Mouse (Mus musculus) hindbrain, embryonic 16.5 days (tissue): ENCODE measurements around the gene Txndc2. TPM values are rescaled to one million over a fixed set of nuclear protein-coding genes. Genes with fewer than 3 reads are reported as not detected.

Experiments used
- ATAC-seq: fragments of 200-750 bp; cut with Nextera tagmentation; 2 replicates; pipeline ENCODE4 v1.8.0; 2017; ENCODE audit warnings: moderate TSS enrichment, moderate library complexity
- H3K27ac ChIP-seq: fragments of 300-500 bp; sonication (generic); 2 replicates; pipeline ENCODE4 v1.5.1; 2014; ENCODE audit warnings: low read depth, mild to moderate bottlenecking, control low read depth, low read length, moderate library complexity
- H3K27me3 ChIP-seq: fragments of 300-500 bp; sonication (generic); replicated peaks from 2 replicates; pipeline ENCODE4 v1.6.1; 2014; ENCODE audit warnings: low read length; ENCODE audit not compliant: control insufficient read depth, insufficient read depth
- H3K36me3 ChIP-seq: fragments of 300-500 bp; sonication (generic); 2 replicates; pipeline ENCODE4 v1.6.1; 2014; ENCODE audit warnings: mild to moderate bottlenecking, low read length, moderate library complexity, mixed read lengths; ENCODE audit not compliant: control insufficient read depth, insufficient read depth
- H3K4me1 ChIP-seq: fragments of 300-500 bp; sonication (generic); 2 replicates; pipeline ENCODE4 v1.6.1; 2014; ENCODE audit warnings: low read depth, low read length; ENCODE audit not compliant: control insufficient read depth, insufficient read depth
- H3K4me2 ChIP-seq: fragments of 300-500 bp; sonication (generic); 2 replicates; pipeline ENCODE4 v1.6.1; 2014; ENCODE audit warnings: mild to moderate bottlenecking, low read length, control low read depth, moderate library complexity
- H3K4me3 ChIP-seq: fragments of 300-500 bp; sonication (generic); 2 replicates; pipeline ENCODE4 v1.5.1; 2014; ENCODE audit warnings: mild to moderate bottlenecking, low read length, control low read depth, moderate library complexity
- H3K9ac ChIP-seq: fragments of 300-500 bp; sonication (generic); 2 replicates; pipeline ENCODE4 v1.6.1; 2014; ENCODE audit warnings: low read depth, mild to moderate bottlenecking, control low read depth, low read length, moderate library complexity
- H3K9me3 ChIP-seq: fragments of 300-500 bp; sonication (generic); 2 replicates; pipeline ENCODE4 v1.6.1; 2014; ENCODE audit warnings: mild to moderate bottlenecking, low read length, moderate library complexity; ENCODE audit not compliant: control insufficient read depth
- WGBS: fragments of 180-500 bp; shearing (Covaris S2); extraction: QIAGEN DNeasy Blood & Tissue Kit; methylation state at CpG from one replicate; pipeline ENCODE4 v1.1.7; 2014; 5-methylcytosine and 5-hydroxymethylcytosine counted together
- polyA plus RNA-seq: library from polyadenylated mRNA; unstranded; fragments of >200 nt; fragmentation: Nextera tagmentation; extraction: Ambion mirVana; gene quantifications from 2 replicates; pipeline ENCODE4 v1.2.1, GENCODE M21; 2015

The Txndc2 gene
- polyA plus RNA-seq, 1 experiment from 2014 or later = not detected

GRCm38 (mm10) chr17:65608743-65609142, 33.2 kb downstream of the Txndc2 start:
- no peak for ATAC-seq
- 78% methylated on average over 5 of the region's 5 CpGs for WGBS
- Histone ChIP-seq H3K27ac (no peak overlapping the region), H3K4me1 (peaks cover 31% of the 10 kb centered on the region), H3K9me3 (no peaks in the 10 kb centered on the region), H3K4me3 (no peak overlapping the region), H3K36me3 (no peaks in the 10 kb centered on the region), H3K9ac (no peak overlapping the region), H3K4me2 (no peak overlapping the region), H3K27me3 (no peaks in the 10 kb centered on the region)

- no peak overlapping the region for H3K9ac ChIP-seq
- H3K9me3 ChIP-seq = no peaks in the 10 kb centered on the region
- H3K27me3 ChIP-seq = no peaks in the 10 kb centered on the region
- H3K27ac ChIP-seq = no peak overlapping the region
- peaks cover 31% of the 10 kb centered on the region for H3K4me1 ChIP-seq
- no peaks in the 10 kb centered on the region for H3K36me3 ChIP-seq
- no peak for ATAC-seq
- H3K4me3 ChIP-seq = no peak overlapping the region
- no peak overlapping the region for H3K4me2 ChIP-seq
- 84% methylated on average over 2 of the region's 2 CpGs for WGBS
These were observed 33.7 kb downstream of the Txndc2 start for GRCm38 (mm10) chr17:65608312-65608687.

- Histone ChIP-seq H3K9me3 (no peaks in the 10 kb centered on the region), H3K9ac (no peak overlapping the region), H3K4me2 (no peak overlapping the region), H3K36me3 (no peaks in the 10 kb centered on the region), H3K27ac (no peak overlapping the region), H3K4me3 (no peak overlapping the region), H3K4me1 (peaks cover 31% of the 10 kb centered on the region), H3K27me3 (no peaks in the 10 kb centered on the region)
- 49% methylated on average over 7 of the region's 7 CpGs for WGBS
- no peak for ATAC-seq
These were observed 34.2 kb downstream of the Txndc2 start for GRCm38 (mm10) chr17:65607574-65608311.

GRCm38 (mm10) chr17:65606014-65606413, 36.0 kb downstream of the Txndc2 start:
- Histone ChIP-seq H3K27ac (no peak overlapping the region), H3K27me3 (no peaks in the 10 kb centered on the region), H3K36me3 (no peaks in the 10 kb centered on the region), H3K9ac (no peak overlapping the region), H3K4me1 (peaks cover 25% of the 10 kb centered on the region), H3K4me2 (no peak overlapping the region), H3K9me3 (no peaks in the 10 kb centered on the region), H3K4me3 (no peak overlapping the region)
- 84% methylated on average over 4 of the region's 4 CpGs for WGBS
- no peak for ATAC-seq

GRCm38 (mm10) chr17:65604892-65605291, 37.1 kb downstream of the Txndc2 start:
- Histone ChIP-seq H3K9ac (no peak overlapping the region), H3K4me2 (no peak overlapping the region), H3K36me3 (no peaks in the 10 kb centered on the region), H3K27me3 (no peaks in the 10 kb centered on the region), H3K4me1 (peaks cover 21% of the 10 kb centered on the region), H3K9me3 (no peaks in the 10 kb centered on the region), H3K4me3 (no peak overlapping the region), H3K27ac (no peak overlapping the region)
- ATAC-seq = no peak

DNA sequence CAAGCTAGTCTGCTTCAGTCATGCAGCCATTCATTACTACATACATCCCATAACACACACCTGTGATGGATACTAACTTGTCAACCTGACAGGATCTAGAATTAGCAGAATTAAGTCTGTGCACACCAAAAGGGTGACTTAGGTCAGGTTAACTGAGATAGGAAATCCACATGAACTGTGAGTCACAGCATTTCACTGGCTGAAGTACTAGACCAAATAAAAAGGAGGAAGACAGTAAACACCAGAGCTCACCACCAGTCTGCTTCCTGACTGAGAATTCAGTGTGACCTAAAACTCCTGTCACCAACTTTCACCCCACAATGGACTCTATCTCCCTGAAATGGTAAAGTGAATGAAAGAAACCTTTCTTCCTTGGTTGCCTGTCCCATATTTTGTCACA, 37.7 kb downstream of the Txndc2 start:
- Histone ChIP-seq H3K36me3 (no peaks in the 10 kb centered on the region), H3K4me3 (no peak overlapping the region), H3K4me2 (no peak overlapping the region), H3K9me3 (no peaks in the 10 kb centered on the region), H3K27me3 (no peaks in the 10 kb centered on the region), H3K27ac (no peak overlapping the region), H3K4me1 (peaks cover 15% of the 10 kb centered on the region), H3K9ac (no peak overlapping the region)
- ATAC-seq = no peak

GRCm38 (mm10) chr17:65597857-65598486, 44.0 kb downstream of the Txndc2 start:
- WGBS = 86% methylated on average over 3 of the region's 3 CpGs
- Histone ChIP-seq H3K4me2 (no peak overlapping the region), H3K9ac (no peak overlapping the region), H3K27ac (no peak overlapping the region), H3K27me3 (no peaks in the 10 kb centered on the region), H3K4me3 (no peak overlapping the region), H3K36me3 (no peaks in the 10 kb centered on the region), H3K4me1 (peaks cover 6% of the 10 kb centered on the region), H3K9me3 (no peaks in the 10 kb centered on the region)
- no peak; the same call in 1 of the 2 replicates for ATAC-seq

GRCm38 (mm10) chr17:65594687-65595086, 47.3 kb downstream of the Txndc2 start:
- WGBS = 92% methylated on average over 8 of the region's 8 CpGs
- no peak for ATAC-seq

More at GRCm38 (mm10) chr17:65594687-65595086, 47.3 kb downstream of the Txndc2 start:
- Histone ChIP-seq H3K27ac (no peak overlapping the region), H3K4me2 (no peak overlapping the region), H3K4me1 (peaks cover 4% of the 10 kb centered on the region), H3K9me3 (no peaks in the 10 kb centered on the region), H3K4me3 (no peak overlapping the region), H3K9ac (no peak overlapping the region), H3K36me3 (peaks cover 4% of the 10 kb centered on the region), H3K27me3 (no peaks in the 10 kb centered on the region)
